Mouse (Mus musculus): ENCODE data around the gene Epha2. TPM values are rescaled to one million over a fixed set of nuclear protein-coding genes. Genes with fewer than 3 reads are reported as not detected.

Gene Epha2
- polyA plus RNA-seq, 1 experiment from 2014 or later, result 1.0 TPM

DNA sequence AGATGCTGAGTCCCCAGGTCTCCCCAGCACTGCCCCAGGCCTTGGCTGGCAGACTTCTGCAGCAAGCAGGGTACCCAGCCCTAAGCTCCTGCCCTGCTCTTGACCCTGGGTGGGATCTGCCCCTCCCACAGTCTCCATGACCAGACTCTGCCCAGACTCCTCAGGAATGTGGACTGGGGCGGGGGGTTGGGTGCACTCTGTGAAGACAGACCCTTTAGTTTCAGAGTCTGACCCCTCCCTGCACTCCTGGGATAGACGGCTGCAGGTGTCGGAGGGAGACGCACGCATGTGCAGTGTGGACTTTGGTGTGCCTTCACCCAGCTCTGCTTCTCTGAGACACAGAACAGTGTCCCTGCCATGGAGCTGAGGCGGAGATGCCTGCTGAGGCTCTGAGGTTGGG is 36.9 kb downstream of the Epha2 start:
- Histone ChIP-seq H3K27me3 (ENCODE audit: control insufficient read depth, insufficient read depth, low read depth, low read length) (no peaks in the 10 kb centered on the region), H3K27ac (ENCODE audit: low read length) (no peak overlapping the region), H3K36me3 (ENCODE audit: control insufficient read depth, insufficient read depth, low read length) (no peaks in the 10 kb centered on the region), H3K4me1 (ENCODE audit: control insufficient read depth, insufficient read depth, low read length) (peaks cover 15% of the 10 kb centered on the region), H3K4me2 (ENCODE audit: low read length) (no peak overlapping the region), H3K4me3 (ENCODE audit: low read depth, low read length) (no peak overlapping the region), H3K9me3 (replicated peaks; ENCODE audit: control insufficient read depth, low read length, poor library complexity, severe bottlenecking) (no peaks in the 10 kb centered on the region), H3K9ac (ENCODE audit: low read depth, low read length) (no peak overlapping the region)
- no peak for ATAC-seq
- WGBS, result 41% methylated on average over 6 of the region's 6 CpGs

GRCm38 (mm10) chr4:141338853-141339252 is 37.8 kb downstream of the Epha2 start:
- H3K36me3 ChIP-seq (ENCODE audit: control insufficient read depth, insufficient read depth, low read length), result no peaks in the 10 kb centered on the region
- H3K9me3 ChIP-seq (replicated peaks; ENCODE audit: control insufficient read depth, low read length, poor library complexity, severe bottlenecking), result no peaks in the 10 kb centered on the region
- no peak for ATAC-seq
- H3K4me1 ChIP-seq (ENCODE audit: control insufficient read depth, insufficient read depth, low read length), result peaks cover 15% of the 10 kb centered on the region
- 19% methylated on average over 1 of the region's 1 CpGs for WGBS
- no peak overlapping the region for H3K27ac ChIP-seq (ENCODE audit: low read length)
- no peaks in the 10 kb centered on the region for H3K27me3 ChIP-seq (ENCODE audit: control insufficient read depth, insufficient read depth, low read depth, low read length)
- H3K4me3 ChIP-seq (ENCODE audit: low read depth, low read length), result no peak overlapping the region
- H3K9ac ChIP-seq (ENCODE audit: low read depth, low read length), result no peak overlapping the region
- no peak overlapping the region for H3K4me2 ChIP-seq (ENCODE audit: low read length)

GRCm38 (mm10) chr4:141341477-141341876 is 40.4 kb downstream of the Epha2 start:
- Histone ChIP-seq H3K27me3 (ENCODE audit: control insufficient read depth, insufficient read depth, low read depth, low read length) (no peaks in the 10 kb centered on the region), H3K4me3 (ENCODE audit: low read depth, low read length) (no peak overlapping the region), H3K9ac (ENCODE audit: low read depth, low read length) (no peak overlapping the region), H3K9me3 (replicated peaks; ENCODE audit: control insufficient read depth, low read length, poor library complexity, severe bottlenecking) (no peaks in the 10 kb centered on the region), H3K27ac (ENCODE audit: low read length) (no peak overlapping the region), H3K4me2 (ENCODE audit: low read length) (no peak overlapping the region), H3K4me1 (ENCODE audit: control insufficient read depth, insufficient read depth, low read length) (peaks cover 5% of the 10 kb centered on the region; the same call in 1 of the 2 replicates), H3K36me3 (ENCODE audit: control insufficient read depth, insufficient read depth, low read length) (no peaks in the 10 kb centered on the region)
- WGBS, result 70% methylated on average over 6 of the region's 7 CpGs
- ATAC-seq, result no peak

DNA sequence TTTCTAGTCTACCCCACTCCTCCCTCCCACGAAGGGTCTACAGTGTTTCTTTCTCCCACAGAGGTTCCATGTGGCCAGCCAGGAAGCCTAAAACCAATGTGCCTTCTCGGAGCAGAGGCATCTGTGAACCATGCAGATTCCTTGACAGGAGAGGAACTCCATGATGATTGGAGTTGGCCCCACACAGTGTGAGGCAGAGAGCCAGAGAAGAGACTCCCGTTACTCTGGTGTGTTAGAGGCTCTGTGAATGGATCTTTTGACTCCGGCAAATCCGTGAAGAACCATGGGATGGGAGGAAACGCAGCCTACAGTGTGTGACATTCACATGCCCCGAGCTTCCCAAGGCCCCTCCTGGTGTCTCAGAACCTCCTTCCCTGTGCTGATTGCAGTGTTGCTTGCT is 42.5 kb downstream of the Epha2 start:
- no peak overlapping the region for H3K4me2 ChIP-seq (ENCODE audit: low read length)
- no peaks in the 10 kb centered on the region for H3K36me3 ChIP-seq (ENCODE audit: control insufficient read depth, insufficient read depth, low read length)
- whole genome bisulfite sequencing, result 53% methylated on average over 7 of the region's 7 CpGs
- H3K27ac ChIP-seq (ENCODE audit: low read length), result no peak overlapping the region
- H3K9me3 ChIP-seq (replicated peaks; ENCODE audit: control insufficient read depth, low read length, poor library complexity, severe bottlenecking), result no peaks in the 10 kb centered on the region
- no peaks in the 10 kb centered on the region for H3K27me3 ChIP-seq (ENCODE audit: control insufficient read depth, insufficient read depth, low read depth, low read length)
- H3K4me1 ChIP-seq (ENCODE audit: control insufficient read depth, insufficient read depth, low read length), result peaks cover under 1% of the 10 kb centered on the region; the same call in 1 of the 2 replicates
- ATAC-seq, result no peak
- H3K4me3 ChIP-seq (ENCODE audit: low read depth, low read length), result no peak overlapping the region
- H3K9ac ChIP-seq (ENCODE audit: low read depth, low read length), result no peak overlapping the region

DNA sequence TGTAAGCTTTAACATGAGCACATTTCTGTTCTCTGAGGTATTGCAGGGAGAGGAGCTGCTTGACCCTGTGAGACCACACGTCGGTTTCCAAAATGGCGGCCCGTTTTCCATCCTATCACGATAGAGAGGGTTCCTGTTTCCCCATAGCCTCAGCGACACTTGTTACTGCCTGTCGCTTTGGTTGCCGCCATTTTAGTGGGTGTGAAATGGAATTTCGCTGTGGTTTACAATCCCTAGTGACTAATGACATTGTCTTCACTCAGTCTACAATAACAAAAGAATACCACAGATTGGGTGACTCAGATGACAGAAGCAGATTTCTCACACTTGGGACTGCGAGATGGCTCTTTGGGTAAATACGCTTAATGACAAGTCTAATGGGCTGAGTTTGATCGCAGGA is 44.2 kb downstream of the Epha2 start:
- no peak overlapping the region for H3K4me3 ChIP-seq (ENCODE audit: low read depth, low read length)
- H3K4me2 ChIP-seq (ENCODE audit: low read length), result no peak overlapping the region
- no peaks in the 10 kb centered on the region for H3K4me1 ChIP-seq (ENCODE audit: control insufficient read depth, insufficient read depth, low read length)
- no peaks in the 10 kb centered on the region for H3K36me3 ChIP-seq (ENCODE audit: control insufficient read depth, insufficient read depth, low read length)
- no peak overlapping the region for H3K9ac ChIP-seq (ENCODE audit: low read depth, low read length)
- 91% methylated on average over 12 of the region's 12 CpGs for WGBS
- no peak for ATAC-seq
- no peak overlapping the region for H3K27ac ChIP-seq (ENCODE audit: low read length)
- H3K27me3 ChIP-seq (ENCODE audit: control insufficient read depth, insufficient read depth, low read depth, low read length), result no peaks in the 10 kb centered on the region
- H3K9me3 ChIP-seq (replicated peaks; ENCODE audit: control insufficient read depth, low read length, poor library complexity, severe bottlenecking), result no peaks in the 10 kb centered on the region

- ATAC-seq, result no peak
- no peak overlapping the region for H3K27ac ChIP-seq (ENCODE audit: low read length)
- no peaks in the 10 kb centered on the region for H3K27me3 ChIP-seq (ENCODE audit: control insufficient read depth, insufficient read depth, low read depth, low read length)
- H3K4me1 ChIP-seq (ENCODE audit: control insufficient read depth, insufficient read depth, low read length), result no peaks in the 10 kb centered on the region
- no peaks in the 10 kb centered on the region for H3K9me3 ChIP-seq (replicated peaks; ENCODE audit: control insufficient read depth, low read length, poor library complexity, severe bottlenecking)
- no peaks in the 10 kb centered on the region for H3K36me3 ChIP-seq (ENCODE audit: control insufficient read depth, insufficient read depth, low read length)
- H3K4me2 ChIP-seq (ENCODE audit: low read length), result no peak overlapping the region
- WGBS, result 69% methylated on average over 8 of the region's 8 CpGs
- H3K4me3 ChIP-seq (ENCODE audit: low read depth, low read length), result no peak overlapping the region
- H3K9ac ChIP-seq (ENCODE audit: low read depth, low read length), result no peak overlapping the region
These were observed 46.3 kb downstream of the Epha2 start for GRCm38 (mm10) chr4:141347365-141347797.

GRCm38 (mm10) chr4:141348616-141349015 is 47.6 kb downstream of the Epha2 start:
- no peaks in the 10 kb centered on the region for H3K27me3 ChIP-seq (ENCODE audit: control insufficient read depth, insufficient read depth, low read depth, low read length)
- no peak for ATAC-seq
- H3K9me3 ChIP-seq (replicated peaks; ENCODE audit: control insufficient read depth, low read length, poor library complexity, severe bottlenecking), result no peaks in the 10 kb centered on the region
- no peak overlapping the region for H3K4me2 ChIP-seq (ENCODE audit: low read length)
- no peak overlapping the region for H3K4me3 ChIP-seq (ENCODE audit: low read depth, low read length)
- H3K4me1 ChIP-seq (ENCODE audit: control insufficient read depth, insufficient read depth, low read length), result no peaks in the 10 kb centered on the region
- 61% methylated on average over 11 of the region's 11 CpGs for WGBS
- no peaks in the 10 kb centered on the region for H3K36me3 ChIP-seq (ENCODE audit: control insufficient read depth, insufficient read depth, low read length)
- H3K9ac ChIP-seq (ENCODE audit: low read depth, low read length), result no peak overlapping the region
- H3K27ac ChIP-seq (ENCODE audit: low read length), result no peak overlapping the region

DNA sequence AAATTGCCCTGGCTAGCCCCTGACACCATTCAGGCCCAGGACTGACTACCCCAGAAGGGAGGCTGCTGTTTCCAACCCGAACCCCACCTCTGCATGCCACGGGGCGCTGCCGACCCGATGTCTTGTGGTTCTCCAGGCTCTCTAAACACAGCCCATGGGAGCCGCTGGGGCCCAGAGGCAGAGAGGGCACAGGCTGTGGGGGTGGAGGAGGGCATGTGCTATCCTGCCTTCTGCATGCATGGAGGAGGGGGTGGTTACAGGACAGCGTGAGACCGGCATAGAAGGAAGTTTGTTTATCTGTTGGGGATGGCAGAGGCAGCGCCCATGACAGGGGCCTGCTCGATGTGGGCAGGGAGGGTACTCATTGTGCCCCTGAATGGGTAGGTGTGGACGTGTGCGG is 49.0 kb downstream of the Epha2 start:
- WGBS, result 90% methylated on average over 12 of the region's 12 CpGs
- H3K9me3 ChIP-seq (replicated peaks; ENCODE audit: control insufficient read depth, low read length, poor library complexity, severe bottlenecking), result no peaks in the 10 kb centered on the region
- H3K27me3 ChIP-seq (ENCODE audit: control insufficient read depth, insufficient read depth, low read depth, low read length), result no peaks in the 10 kb centered on the region
- H3K27ac ChIP-seq (ENCODE audit: low read length), result no peak overlapping the region
- no peak overlapping the region for H3K4me2 ChIP-seq (ENCODE audit: low read length)
- no peaks in the 10 kb centered on the region for H3K4me1 ChIP-seq (ENCODE audit: control insufficient read depth, insufficient read depth, low read length)
- no peak overlapping the region for H3K9ac ChIP-seq (ENCODE audit: low read depth, low read length)
- no peaks in the 10 kb centered on the region for H3K36me3 ChIP-seq (ENCODE audit: control insufficient read depth, insufficient read depth, low read length)
- H3K4me3 ChIP-seq (ENCODE audit: low read depth, low read length), result no peak overlapping the region
- ATAC-seq, result no peak

DNA sequence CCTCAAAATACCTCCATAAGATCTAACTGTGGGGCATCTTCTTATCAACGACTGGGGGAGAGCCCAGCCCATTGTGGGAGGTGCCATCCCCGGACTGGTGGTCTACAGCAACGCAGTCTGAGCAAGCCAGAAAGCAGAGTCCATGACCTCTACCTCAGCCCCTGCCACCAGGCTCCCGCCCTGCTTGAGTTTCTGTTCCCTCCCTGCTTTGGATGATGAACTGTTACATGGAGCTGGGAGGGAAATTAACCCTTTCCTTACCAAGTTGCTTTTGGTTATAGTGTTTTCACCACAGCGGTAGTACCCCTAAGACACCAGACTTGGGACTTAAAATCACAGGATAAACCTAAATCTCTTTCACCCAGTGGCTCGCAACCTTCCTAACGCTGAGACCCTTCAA is 50.9 kb downstream of the Epha2 start:
- ATAC-seq, result no peak
- Histone ChIP-seq H3K4me2 (ENCODE audit: low read length) (no peak overlapping the region), H3K4me1 (ENCODE audit: control insufficient read depth, insufficient read depth, low read length) (no peaks in the 10 kb centered on the region), H3K27ac (ENCODE audit: low read length) (no peak overlapping the region), H3K4me3 (ENCODE audit: low read depth, low read length) (no peak overlapping the region), H3K9ac (ENCODE audit: low read depth, low read length) (no peak overlapping the region), H3K36me3 (ENCODE audit: control insufficient read depth, insufficient read depth, low read length) (no peaks in the 10 kb centered on the region), H3K27me3 (ENCODE audit: control insufficient read depth, insufficient read depth, low read depth, low read length) (no peaks in the 10 kb centered on the region), H3K9me3 (replicated peaks; ENCODE audit: control insufficient read depth, low read length, poor library complexity, severe bottlenecking) (no peaks in the 10 kb centered on the region)
- 66% methylated on average over 7 of the region's 7 CpGs for WGBS

DNA sequence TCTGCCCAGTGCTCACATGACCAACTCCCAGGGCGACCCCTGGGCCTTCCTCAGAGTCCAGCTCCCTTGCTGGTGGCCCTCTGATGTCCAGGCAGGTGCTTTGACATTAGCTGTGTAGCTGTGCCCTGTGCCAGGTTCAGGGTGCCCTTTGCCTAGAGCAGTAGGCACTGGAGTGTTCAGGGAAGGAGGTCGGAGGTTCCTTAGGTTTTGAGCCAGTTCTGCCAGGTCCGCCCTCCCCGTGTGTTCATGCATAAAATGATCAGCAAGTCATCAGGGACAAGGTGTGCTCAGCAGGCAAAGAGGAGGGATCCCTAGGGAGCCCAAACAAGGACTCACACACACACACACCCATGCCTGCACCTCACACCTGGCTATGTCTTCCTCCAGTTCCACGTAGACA is 51.9 kb downstream of the Epha2 start:
- Histone ChIP-seq H3K36me3 (ENCODE audit: control insufficient read depth, insufficient read depth, low read length) (no peaks in the 10 kb centered on the region), H3K4me2 (ENCODE audit: low read length) (no peak overlapping the region), H3K27ac (ENCODE audit: low read length) (no peak overlapping the region), H3K9me3 (replicated peaks; ENCODE audit: control insufficient read depth, low read length, poor library complexity, severe bottlenecking) (no peaks in the 10 kb centered on the region), H3K9ac (ENCODE audit: low read depth, low read length) (no peak overlapping the region), H3K4me1 (ENCODE audit: control insufficient read depth, insufficient read depth, low read length) (no peaks in the 10 kb centered on the region), H3K4me3 (ENCODE audit: low read depth, low read length) (no peak overlapping the region), H3K27me3 (ENCODE audit: control insufficient read depth, insufficient read depth, low read depth, low read length) (no peaks in the 10 kb centered on the region)
- no peak for ATAC-seq
- WGBS, result 73% methylated on average over 5 of the region's 5 CpGs
